Comparison of ENCODE assay signal across 17 mouse cellular contexts in the genomic region with DNA sequence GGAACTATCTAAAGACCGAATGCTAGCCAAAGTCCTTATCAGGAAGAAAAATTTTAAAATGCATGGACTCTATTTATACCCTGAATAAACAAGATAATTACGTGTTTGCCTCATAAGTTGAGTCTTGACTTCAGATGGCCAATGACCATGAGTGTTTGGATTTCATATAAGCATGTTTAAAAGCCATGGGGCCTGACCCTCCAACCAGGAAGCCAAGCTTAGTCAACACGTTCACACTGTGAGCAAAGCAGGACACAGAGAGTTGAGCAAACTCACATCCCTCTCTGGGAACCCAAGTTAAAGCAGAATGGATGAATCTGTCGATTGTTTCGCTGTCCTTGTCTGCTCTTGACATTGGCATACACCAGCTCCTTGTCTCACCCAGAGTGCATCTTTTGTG.
"Had no signal": no experiment of that assay in that cellular context is flagged by ENCODE, and none has a peak within 500 bp of the region (broad histone marks: within the 10 kb centered on the region; RNA-seq: fewer than 3 reads in every experiment).

No protein-coding gene starts in this region.

- H3K9me3 ChIP-seq: liver, embryonic 13.5 days had no signal

- H3K27me3 ChIP-seq: liver, embryonic 13.5 days; megakaryocyte, embryonic 14.5 days had no signal

- H3K27ac ChIP-seq: left cerebral cortex, adult 2 months; liver, embryonic 13.5 days had no signal

- H3K4me2 ChIP-seq: liver, embryonic 13.5 days; midbrain, embryonic 11.5 days had no signal

- H3K4me1 ChIP-seq: liver, embryonic 13.5 days; megakaryocyte, embryonic 14.5 days had no signal

- H3K9ac ChIP-seq: liver, embryonic 13.5 days had no signal

- H3K36me3 ChIP-seq: liver, embryonic 13.5 days had no signal

- H3K4me3 ChIP-seq: left cerebral cortex, adult 2 months; liver, embryonic 13.5 days; megakaryocyte, embryonic 14.5 days had no signal

- DNase-seq: kidney, adult 18-20 months; kidney, adult 9 months; kidney, postnatal 14 days; kidney, postnatal 4 days; layer of hippocampus, adult 9-11 months; liver, embryonic 13.5 days; lung, adult 2 months; midbrain, embryonic 14.5 days; right cerebral cortex, adult 18-20 months; right cerebral cortex, postnatal 14 days; right cerebral cortex, postnatal 4 days; thymus, postnatal 25 days had no signal

- ATAC-seq: inflammation-experienced regulatory T-cells, adult 6 months; intestine, embryonic 16.5 days had no signal
